Mouse (Mus musculus) megakaryocyte, embryonic 14.5 days (primary cell): ENCODE results near the gene Smyd3. TPM values are rescaled to one million over a fixed set of nuclear protein-coding genes. Genes with fewer than 3 reads are reported as not detected.

Source experiments
- H3K27me3 ChIP-seq: replicated peaks from 2 replicates; pipeline ENCODE3; 2012; ENCODE audit warnings: inconsistent platforms
- H3K36me3 ChIP-seq: replicated peaks from 2 replicates; pipeline ENCODE3; 2012; ENCODE audit warnings: low read length, inconsistent platforms, mixed read lengths
- H3K4me1 ChIP-seq: 2 replicates; pipeline ENCODE4 v1.6.1; 2012; ENCODE audit warnings: inconsistent platforms
- H3K4me3 ChIP-seq: replicated peaks from 2 replicates; pipeline ENCODE3; 2012; ENCODE audit warnings: moderate library complexity, mild to moderate bottlenecking, inconsistent platforms
- H3K9me3 ChIP-seq: 2 replicates; pipeline ENCODE4 v1.6.1; 2012; ENCODE audit warnings: inconsistent platforms
- FLI1 ChIP-seq: IDR thresholded peaks from 2 replicates; pipeline ENCODE4 v1.6.1; 2012; ENCODE audit warnings: low read length, inconsistent platforms, mixed read lengths
- GATA1 ChIP-seq: IDR thresholded peaks from 3 replicates; pipeline ENCODE4 v1.6.1; 2012; ENCODE audit warnings: mixed read lengths, low read length, inconsistent platforms, borderline replicate concordance
- polyA plus RNA-seq: library from polyadenylated mRNA; stranded (reverse); fragments of >175 nt; gene quantifications from 2 replicates; pipeline ENCODE4 v1.2.3, GENCODE M21; 2012; ENCODE audit warnings: low replicate concordance; ENCODE audit not compliant: insufficient read depth

Smyd3 gene
- polyA plus RNA-seq, 1 experiment: 2.4 TPM

DNA sequence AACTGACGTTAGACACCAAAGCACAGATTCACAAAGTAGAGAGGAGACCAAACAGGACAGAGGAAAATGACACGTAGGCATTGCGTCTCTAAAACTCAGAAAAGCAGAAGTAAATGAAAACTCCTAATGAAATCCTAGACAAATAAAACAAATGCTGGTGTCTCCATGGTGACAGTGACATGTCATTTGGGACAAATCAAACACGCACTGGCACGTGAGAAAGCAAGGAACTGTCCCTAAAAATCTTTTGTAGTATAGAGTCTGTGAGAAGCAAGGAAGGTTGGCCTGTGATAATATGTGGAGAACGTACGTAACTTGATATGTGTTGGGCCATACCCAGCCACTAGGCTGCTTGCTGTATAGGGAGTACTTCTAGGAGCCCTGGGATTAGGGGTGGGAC lies 399.2 kb downstream of the Smyd3 start:
- Histone ChIP-seq H3K4me1 (peaks cover 10% of the 10 kb centered on the region), H3K9me3 (peaks cover 18% of the 10 kb centered on the region), H3K4me3 (no peak overlapping the region), H3K27me3 (no peaks in the 10 kb centered on the region), H3K36me3 (peaks cover 4% of the 10 kb centered on the region)
- no peak for TF ChIP-seq GATA1
- TF ChIP-seq FLI1: no peak

GRCm38 (mm10) chr1:179116729-179117663 lies 400.8 kb downstream of the Smyd3 start:
- H3K27me3 ChIP-seq: no peaks in the 10 kb centered on the region
- TF ChIP-seq FLI1 (no peak), GATA1 (no peak)
- peaks cover 10% of the 10 kb centered on the region for H3K4me1 ChIP-seq
- no peak overlapping the region for H3K4me3 ChIP-seq
- H3K36me3 ChIP-seq: peaks cover 6% of the 10 kb centered on the region
- peaks cover 34% of the 10 kb centered on the region for H3K9me3 ChIP-seq

DNA sequence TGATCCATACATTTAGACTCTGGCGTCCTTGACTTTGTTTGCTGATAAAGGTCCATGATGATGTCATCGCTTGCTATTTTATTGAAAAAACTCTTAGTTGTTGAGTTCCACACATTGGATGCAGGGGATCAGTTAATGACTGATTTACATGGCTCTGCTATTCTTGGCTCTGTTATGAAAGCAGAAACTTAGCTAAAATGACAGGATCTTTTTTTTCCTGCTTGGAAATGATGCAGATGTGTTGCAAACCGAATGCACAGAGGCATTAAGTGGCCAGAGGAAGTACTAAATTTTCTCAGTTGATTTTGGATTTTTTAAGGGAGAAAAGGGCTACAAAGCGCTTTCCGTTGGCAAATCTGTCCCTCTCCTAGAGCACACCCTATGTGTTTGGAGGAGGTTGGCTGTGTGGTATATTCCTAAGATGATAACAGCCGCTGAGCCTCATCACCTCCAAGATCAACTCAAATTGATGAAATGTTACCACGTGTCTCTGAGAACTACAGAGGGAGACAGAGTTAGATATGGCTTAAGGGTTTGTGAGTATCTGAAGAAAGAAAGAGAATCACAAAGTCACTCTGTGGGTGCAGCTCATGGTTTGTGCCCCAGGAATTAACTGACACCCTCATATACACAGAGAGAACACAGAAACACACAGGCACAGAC lies 402.9 kb downstream of the Smyd3 start:
- H3K27me3 ChIP-seq: no peaks in the 10 kb centered on the region
- TF ChIP-seq GATA1 (no peak), FLI1 (no peak)
- H3K4me1 ChIP-seq: peaks cover 10% of the 10 kb centered on the region
- peaks cover 6% of the 10 kb centered on the region for H3K36me3 ChIP-seq
- no peak overlapping the region for H3K4me3 ChIP-seq
- peaks cover 41% of the 10 kb centered on the region for H3K9me3 ChIP-seq

DNA sequence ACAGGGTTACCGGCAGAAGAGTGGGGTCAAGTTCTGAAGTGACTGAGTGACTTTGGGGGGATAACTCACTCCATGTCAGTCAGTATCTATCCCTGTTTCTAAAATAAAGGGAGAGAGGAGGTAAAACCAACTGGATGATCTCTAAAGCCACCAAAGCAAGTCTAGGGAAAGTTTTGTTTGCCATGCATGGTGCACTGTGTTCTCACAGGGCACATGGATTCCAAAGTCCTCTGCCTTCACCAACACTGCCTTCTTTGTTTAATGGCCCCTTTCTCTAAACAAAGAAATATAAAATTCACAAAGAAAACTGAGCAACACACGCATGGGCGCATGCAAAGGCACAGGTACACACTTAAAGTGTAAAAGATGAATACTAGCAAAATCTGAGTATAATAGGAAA lies 403.5 kb downstream of the Smyd3 start:
- TF ChIP-seq GATA1: no peak
- no peak for TF ChIP-seq FLI1
- H3K4me3 ChIP-seq: no peak overlapping the region
- peaks cover 42% of the 10 kb centered on the region for H3K9me3 ChIP-seq
- H3K36me3 ChIP-seq: peaks cover 6% of the 10 kb centered on the region
- H3K4me1 ChIP-seq: peaks cover 10% of the 10 kb centered on the region
- H3K27me3 ChIP-seq: no peaks in the 10 kb centered on the region

DNA sequence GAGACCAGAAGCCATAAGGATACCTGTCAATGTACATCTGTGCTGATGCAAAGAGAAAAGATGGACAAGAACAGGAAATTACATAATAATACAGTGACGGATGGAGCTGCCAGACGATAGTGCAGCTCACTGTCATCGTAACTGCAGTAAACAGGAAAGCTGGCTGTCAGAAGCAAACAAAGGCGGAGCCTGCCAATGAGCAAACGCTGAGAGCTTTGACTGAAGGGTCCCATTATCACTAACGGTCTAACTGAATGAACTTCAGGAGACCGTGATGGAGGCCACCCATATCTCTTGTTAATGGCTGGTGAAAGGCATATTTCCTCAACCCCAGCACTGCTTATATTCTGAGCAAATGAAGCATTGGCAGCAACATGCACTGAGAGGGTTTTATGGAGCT lies 409.1 kb downstream of the Smyd3 start:
- no peak for TF ChIP-seq FLI1
- no peak for TF ChIP-seq GATA1
- Histone ChIP-seq H3K27me3 (no peaks in the 10 kb centered on the region), H3K36me3 (peaks cover 2% of the 10 kb centered on the region), H3K9me3 (peaks cover 59% of the 10 kb centered on the region), H3K4me3 (no peak overlapping the region), H3K4me1 (no peaks in the 10 kb centered on the region)

GRCm38 (mm10) chr1:179107761-179108694 lies 409.8 kb downstream of the Smyd3 start:
- Histone ChIP-seq H3K4me1 (no peaks in the 10 kb centered on the region), H3K36me3 (peaks cover 1% of the 10 kb centered on the region), H3K9me3 (peaks cover 54% of the 10 kb centered on the region), H3K4me3 (no peak overlapping the region), H3K27me3 (no peaks in the 10 kb centered on the region)
- TF ChIP-seq FLI1 (no peak), GATA1 (no peak)

- Histone ChIP-seq H3K4me1 (no peaks in the 10 kb centered on the region), H3K4me3 (no peak overlapping the region), H3K27me3 (no peaks in the 10 kb centered on the region), H3K36me3 (no peaks in the 10 kb centered on the region), H3K9me3 (peaks cover 50% of the 10 kb centered on the region)
- no peak for TF ChIP-seq FLI1
- no peak for TF ChIP-seq GATA1
Measured at GRCm38 (mm10) chr1:179107211-179107610, 410.6 kb downstream of the Smyd3 start.

DNA sequence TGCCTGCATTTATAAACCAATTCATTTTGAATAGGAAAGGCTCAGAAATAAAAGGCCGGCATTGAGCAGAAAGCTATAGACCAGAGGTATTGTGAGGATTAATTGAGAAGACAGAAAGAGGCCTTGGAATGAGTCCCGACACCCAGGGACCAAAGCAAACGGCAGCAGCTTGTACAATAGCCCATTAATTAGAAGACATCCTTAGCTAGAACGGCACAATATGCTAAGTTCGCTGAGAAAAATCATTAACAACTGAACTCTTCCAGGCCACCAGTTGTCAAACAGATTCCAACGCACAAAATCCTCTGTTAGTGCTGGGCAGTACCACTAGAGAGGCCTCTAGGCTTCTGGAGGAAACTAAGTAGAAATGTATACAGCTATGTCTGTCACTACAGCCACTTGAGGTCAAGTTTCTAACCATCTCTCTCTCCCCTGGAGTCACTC lies 411.1 kb downstream of the Smyd3 start:
- TF ChIP-seq FLI1 (no peak), GATA1 (no peak)

DNA sequence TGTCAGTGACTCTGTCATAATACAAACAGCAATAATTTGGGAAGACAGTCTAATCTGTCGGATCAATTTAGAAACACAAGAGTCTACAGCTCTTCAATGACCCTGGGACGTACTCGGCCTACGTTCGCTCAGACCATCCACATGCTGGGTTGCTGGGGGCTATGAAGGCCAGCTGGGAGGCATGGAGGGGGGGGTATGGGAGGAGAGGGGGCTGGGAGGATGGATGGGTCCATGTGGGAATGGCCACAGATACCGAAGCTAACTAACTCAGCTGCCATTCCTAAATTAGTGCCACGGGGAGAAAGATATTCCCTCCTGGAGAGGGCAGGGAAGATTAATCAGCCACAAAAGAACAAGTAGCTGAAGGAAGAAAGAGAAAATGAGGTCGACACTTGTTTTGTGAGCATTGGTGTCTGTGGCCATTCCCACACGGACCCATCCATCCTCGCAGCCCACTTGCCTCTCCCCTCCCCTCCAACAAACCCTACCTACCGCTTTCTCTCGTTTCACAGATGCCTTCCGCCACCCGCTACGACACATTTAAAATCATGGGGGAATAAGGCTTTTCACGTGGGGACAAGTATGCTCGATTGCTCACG lies 411.6 kb downstream of the Smyd3 start:
- H3K9me3 ChIP-seq: peaks cover 42% of the 10 kb centered on the region
- TF ChIP-seq FLI1: no peak
- TF ChIP-seq GATA1: no peak
- H3K27me3 ChIP-seq: no peaks in the 10 kb centered on the region
- no peaks in the 10 kb centered on the region for H3K36me3 ChIP-seq
- no peak overlapping the region for H3K4me3 ChIP-seq
- no peaks in the 10 kb centered on the region for H3K4me1 ChIP-seq

More for the DNA sequence above, 411.1 kb downstream of the Smyd3 start:
- peaks cover 47% of the 10 kb centered on the region for H3K9me3 ChIP-seq
- no peak overlapping the region for H3K4me3 ChIP-seq
- H3K36me3 ChIP-seq: no peaks in the 10 kb centered on the region
- H3K4me1 ChIP-seq: no peaks in the 10 kb centered on the region
- H3K27me3 ChIP-seq: no peaks in the 10 kb centered on the region

DNA sequence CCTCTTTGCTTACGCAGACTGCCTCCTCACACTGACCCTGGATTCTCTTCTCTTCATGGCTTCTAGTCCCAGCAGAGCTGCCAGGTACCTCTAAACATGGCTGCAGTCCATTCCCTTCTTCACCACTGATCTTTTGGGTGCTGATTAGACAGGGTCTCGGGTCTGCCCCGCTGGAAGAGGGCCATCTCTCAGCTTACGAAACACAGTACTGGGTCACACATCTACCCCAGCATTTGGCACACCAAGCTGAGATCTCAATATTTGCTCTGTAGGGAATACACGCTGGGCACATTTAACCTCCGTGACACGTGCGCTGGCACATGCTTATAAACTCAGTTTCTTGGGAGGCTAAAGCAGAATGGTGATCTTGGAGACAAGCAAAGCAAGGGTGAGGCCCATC lies 413.4 kb downstream of the Smyd3 start:
- TF ChIP-seq FLI1 (no peak), GATA1 (no peak)
- no peaks in the 10 kb centered on the region for H3K4me1 ChIP-seq
- H3K27me3 ChIP-seq: no peaks in the 10 kb centered on the region
- no peaks in the 10 kb centered on the region for H3K36me3 ChIP-seq
- H3K9me3 ChIP-seq: peaks cover 41% of the 10 kb centered on the region
- H3K4me3 ChIP-seq: no peak overlapping the region
